Mouse (Mus musculus) cerebellum, adult 2 months (tissue): ENCODE results near the gene Tnfsf13.

Experiments
- CTCF ChIP-seq: fragments of 200-500 bp; IDR thresholded peaks from 2 replicates; pipeline ENCODE4 v1.5.1; 2011; ENCODE audit warnings: low read depth, mild to moderate bottlenecking, control low read depth, low read length, moderate library complexity, borderline replicate concordance; ENCODE audit not compliant: insufficient read depth
- POLR2A ChIP-seq: fragments of 200-500 bp; IDR thresholded peaks from 2 replicates; pipeline ENCODE4 v1.6.1; 2011; ENCODE audit warnings: low read length, control low read depth, borderline replicate concordance; ENCODE audit not compliant: insufficient read depth

DNA sequence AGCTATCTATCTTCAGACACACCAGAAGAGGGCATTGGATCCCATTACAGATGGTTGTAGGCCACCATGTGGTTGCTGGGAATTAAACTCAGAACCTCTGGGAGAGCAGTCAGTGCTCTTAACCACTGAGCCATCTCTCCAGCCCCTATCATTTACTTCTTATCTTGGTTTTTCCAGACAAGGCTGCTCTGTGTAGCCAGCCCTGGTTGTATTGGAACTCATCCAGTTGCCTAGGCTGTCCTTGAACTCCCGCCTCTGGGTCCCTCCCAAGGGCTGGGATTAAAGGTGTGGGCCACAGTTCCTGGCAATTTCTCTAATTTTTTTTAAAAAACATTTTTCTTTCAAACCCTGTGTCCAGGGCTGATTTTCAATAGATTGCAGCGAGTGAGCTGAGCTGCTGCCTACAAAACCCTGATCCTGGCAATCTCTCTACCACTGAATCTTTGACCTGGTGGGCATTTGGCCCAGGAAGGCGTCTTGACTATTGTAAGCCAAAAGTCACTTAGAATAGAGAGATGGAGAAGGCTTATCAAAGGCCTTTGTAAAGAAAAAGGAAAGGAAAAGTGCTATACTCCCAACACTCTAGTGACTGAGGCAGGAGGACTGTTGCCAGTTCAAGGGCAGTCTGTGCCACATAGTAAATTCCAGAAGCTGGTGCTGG lies 24.2 kb downstream of the Tnfsf13 start:
- TF ChIP-seq CTCF (no peak), POLR2A (no peak)
